Mouse (Mus musculus): ENCODE measurements around the gene Cntnap2. TPM values are rescaled to one million over a fixed set of nuclear protein-coding genes. Genes with fewer than 3 reads are reported as not detected.

The Cntnap2 gene
- total RNA-seq, 2 experiments from 2014 or later: 132 to 139 TPM

DNA sequence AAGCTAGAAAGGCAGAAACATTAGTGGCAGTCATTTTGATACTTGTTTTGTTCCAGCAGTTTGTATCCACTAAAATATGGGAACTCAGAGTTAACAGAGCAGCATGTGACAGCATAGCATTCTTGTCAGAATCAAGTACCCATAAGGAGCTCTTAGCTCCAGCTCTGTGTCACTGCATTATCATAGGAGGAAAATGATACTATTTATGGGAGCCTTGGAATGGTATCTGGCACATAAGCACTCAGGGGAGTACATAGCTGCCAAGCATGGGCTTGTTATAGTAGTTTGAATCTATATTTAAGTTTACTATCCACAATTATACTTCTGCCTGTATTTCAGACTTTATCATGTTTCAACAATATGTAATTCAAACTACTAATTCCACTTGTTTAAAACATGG is 732.5 kb downstream of the Cntnap2 start:
- intact Hi-C loops (cut with DNase I): no loop called here

DNA sequence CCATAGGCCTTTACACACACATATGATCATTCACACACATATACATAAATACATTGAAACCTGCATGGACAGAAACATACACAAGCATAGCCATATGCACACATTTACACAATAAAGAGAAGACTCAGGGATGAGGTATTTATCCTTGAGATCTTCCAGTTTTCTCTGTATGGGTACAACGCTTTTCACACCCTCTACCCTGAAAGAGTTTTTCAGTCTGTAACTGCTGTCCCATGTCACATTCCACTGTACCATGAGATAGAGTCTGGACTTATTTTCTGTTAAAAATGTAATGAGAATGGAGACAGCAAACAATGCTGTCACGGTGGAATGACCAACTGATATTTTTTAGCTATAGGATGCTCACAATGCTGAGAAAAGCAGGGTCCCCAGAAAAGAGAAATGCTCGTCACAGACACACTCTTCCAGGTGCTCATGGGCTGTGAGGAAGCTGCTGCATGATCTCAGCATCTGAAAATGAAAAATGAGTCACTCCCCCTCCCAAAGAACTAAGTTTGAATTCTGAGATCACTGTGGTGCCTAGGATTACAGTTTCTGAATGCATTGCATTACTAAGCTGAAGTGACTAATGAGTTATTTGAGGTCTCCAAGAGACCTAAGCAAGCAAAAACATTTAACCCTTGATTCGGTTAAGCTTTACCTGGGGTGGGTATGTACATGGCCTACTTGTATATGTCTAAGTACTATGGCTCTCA is 782.6 kb downstream of the Cntnap2 start:
- no peak for DNase-seq (ENCODE audit: extremely low spot score in 1 of 2, low spot score in 2 of 2)
- intact Hi-C loops (cut with DNase I): no loop called here

More for the DNA sequence above, 732.5 kb downstream of the Cntnap2 start:
- DNase-seq (ENCODE audit: extremely low spot score in 1 of 2, low spot score in 2 of 2): peak in 1 of 2 experiments; percentile 7

DNA sequence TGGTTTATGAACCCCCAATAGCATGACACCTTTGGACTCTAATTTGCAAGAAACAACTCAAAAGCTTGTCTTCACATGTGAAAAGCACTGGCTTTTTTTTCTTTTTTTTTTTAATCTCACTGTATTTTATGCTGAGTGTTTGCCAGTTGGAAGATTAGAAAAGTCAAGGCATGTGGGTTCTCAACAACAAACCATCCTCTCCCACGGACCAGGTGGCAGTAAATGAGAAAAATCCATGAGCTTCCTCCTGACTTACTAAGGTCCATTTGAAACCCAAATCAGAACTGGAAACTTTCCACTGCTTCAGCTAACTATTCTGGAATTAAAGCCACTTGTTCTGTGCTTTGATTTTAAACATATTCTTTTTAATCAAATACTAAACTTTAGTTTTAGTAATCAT is 784.6 kb downstream of the Cntnap2 start:
- intact Hi-C loops (cut with DNase I): no loop called here
- no peak for DNase-seq (ENCODE audit: extremely low spot score in 1 of 2, low spot score in 2 of 2)

DNA sequence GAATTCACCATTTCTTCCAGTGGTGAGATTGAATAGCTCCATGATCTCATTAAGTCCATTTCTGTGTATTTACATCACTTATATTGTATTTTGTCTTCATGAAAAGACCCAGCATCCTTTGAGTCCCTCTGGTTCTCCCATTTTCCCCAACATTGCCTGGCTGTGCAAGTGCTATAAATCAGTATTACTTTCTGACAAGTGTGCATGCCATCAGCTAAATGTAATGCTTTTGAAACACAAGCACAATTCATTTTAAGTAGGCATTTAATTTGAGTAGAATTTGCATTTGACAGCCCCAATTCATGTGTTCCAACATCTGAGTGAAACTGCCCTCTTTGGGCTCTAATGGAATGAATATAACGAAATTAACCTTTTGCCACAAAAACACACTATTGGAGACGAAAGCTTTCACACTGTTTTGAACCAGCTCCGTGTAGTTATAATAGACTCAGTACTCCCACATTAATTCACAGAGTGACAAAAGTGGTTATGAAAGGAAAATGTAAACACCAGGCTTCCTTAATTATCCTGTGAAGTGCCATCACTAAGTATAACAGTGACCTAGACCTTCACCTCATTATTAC is 812.3 kb downstream of the Cntnap2 start:
- no peak for DNase-seq (ENCODE audit: extremely low spot score in 1 of 2, low spot score in 2 of 2)
- intact Hi-C loops (cut with DNase I): no loop called here

DNA sequence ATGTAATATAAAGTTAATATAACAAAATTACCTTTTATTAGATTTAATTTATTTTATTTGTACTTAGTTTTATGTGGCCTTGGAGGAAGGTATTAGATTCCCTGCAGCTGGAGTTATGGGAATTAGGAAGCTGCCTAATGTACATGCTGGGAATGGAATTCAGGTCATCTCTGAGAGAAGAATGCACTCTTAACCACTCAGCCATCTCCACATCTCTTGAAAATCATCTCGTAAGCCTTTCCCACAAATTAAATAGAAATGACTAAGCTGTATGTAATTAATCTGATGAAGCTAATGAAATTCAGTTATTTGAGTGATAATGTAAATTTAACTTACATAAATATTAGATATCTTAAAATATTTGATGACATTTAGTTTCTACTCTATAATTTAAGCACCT is 826.3 kb downstream of the Cntnap2 start:
- DNase-seq (ENCODE audit: extremely low spot score in 1 of 2, low spot score in 2 of 2): no peak
- intact Hi-C loops (cut with DNase I): no loop called here

DNA sequence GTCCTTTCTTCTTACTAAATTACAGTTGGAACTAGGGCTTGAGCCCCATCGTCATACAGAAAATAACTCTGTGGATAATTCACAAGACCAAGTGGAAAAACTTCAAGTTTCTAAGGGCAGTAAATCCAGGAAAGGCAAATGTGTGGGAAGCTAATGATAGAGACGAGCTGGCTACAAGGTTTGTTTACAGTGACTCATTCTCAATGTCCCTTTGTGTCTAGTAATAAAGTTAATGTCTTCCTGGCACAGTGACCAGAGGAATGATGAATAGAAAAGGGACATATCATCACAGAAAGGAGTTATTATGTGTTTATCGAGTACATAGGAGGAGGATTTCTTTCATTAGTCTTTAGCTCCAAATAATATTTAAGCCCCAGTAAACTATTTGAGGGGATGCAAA is 828.7 kb downstream of the Cntnap2 start:
- no peak for DNase-seq (ENCODE audit: extremely low spot score in 1 of 2, low spot score in 2 of 2)
- intact Hi-C loops (cut with DNase I): no loop called here

DNA sequence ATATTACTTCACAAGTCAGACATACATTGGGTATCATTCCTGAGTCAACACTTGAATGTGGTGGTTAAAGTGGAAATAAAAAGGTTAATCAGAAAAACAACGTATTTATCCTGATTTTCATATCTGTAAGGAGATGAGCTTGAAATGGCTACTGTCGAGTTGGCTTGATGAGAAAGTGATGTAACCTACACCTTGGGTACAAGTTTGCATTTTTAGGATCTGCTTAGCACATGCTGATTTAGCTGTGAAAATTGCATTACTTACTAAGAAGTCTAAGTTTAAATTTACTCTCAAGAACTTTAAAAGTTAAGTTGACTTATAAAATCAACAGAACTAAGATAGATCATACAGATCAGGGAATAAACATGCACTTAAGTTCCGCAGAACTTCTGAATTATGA is 879.1 kb downstream of the Cntnap2 start:
- intact Hi-C loops (cut with DNase I): no loop called here

DNA sequence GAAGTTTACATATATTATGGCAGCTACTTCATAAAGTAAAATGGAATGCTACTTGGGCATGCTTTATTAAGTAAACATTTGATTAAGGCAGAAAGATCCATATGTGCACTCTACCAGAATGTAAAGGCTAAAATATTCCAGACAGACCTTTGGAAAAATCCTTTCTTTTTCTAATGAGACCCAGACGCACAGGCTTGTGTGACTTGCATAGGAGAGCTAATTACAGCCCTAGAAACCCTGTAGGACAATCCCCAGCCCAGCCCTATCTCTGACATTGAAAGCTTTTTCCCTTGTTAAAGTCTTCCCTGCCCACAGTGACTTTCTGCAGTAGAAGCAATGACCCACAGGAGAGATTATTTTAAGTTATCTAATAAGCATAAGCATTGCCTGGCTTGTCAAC is 879.6 kb downstream of the Cntnap2 start:
- intact Hi-C loops (cut with DNase I): no loop called here
- DNase-seq (ENCODE audit: extremely low spot score in 1 of 2, low spot score in 2 of 2): no peak

More for the DNA sequence above, 879.1 kb downstream of the Cntnap2 start:
- DNase-seq (ENCODE audit: extremely low spot score in 1 of 2, low spot score in 2 of 2): no peak

DNA sequence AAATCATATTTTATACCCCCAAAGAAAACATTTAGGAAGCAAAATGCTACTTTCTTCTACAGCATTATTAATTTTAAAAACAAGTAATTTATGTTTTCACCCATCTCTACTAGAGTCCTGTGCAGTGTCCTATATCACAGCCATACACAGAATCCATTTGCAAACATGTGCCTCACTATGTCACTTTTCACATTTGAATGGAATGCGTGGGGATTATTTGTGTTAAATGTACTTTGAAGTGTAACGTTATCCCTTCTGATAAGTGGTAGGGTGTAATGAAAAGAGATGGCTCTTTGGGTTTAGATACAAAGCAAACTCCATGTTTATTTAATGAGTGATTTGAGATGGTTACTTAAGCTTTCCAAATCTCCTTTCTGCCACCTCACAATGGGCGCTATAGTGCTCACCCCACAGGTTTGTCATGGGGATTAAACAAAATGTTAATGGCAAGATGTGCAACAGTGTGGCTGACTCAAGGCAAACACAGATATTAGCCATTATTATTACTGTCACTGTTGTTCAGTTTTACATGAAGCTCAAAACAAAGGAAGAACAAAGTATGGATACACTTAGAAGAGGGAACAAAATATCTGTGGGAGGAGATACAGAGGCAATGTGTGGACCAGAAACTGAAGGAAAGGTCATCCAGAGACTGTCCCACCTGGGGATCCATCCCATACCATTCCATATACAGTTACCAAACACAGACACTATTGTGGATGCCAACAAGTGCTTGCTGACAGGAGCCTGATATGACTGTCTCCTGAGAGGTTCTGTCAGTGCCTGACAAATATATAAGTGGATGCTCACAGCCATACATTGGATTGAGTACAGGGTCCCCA is 886.2 kb downstream of the Cntnap2 start:
- no peak for DNase-seq (ENCODE audit: extremely low spot score in 1 of 2, low spot score in 2 of 2)
- intact Hi-C loops (cut with DNase I): no loop called here

DNA sequence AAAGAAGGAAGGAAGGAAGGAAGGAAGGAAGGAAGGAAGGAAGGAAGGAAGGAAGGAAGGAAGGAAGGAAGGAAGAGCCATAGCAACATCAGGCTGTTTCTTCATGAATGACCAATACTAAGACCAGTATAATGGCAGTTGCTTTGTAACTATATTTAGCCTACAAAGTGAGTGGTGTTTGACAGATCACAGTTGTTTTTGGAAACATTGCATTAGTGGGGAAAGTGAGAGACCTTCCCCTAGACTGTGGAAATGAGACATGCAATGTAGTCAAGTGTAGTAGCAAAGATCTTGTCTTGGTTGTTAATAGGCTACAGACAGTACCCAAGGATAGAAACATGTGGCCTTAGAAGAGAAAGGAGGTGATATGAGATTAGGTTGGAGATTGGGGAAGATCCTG is 895.6 kb downstream of the Cntnap2 start:
- intact Hi-C loops (cut with DNase I): no loop called here
- no peak for DNase-seq (ENCODE audit: extremely low spot score in 1 of 2, low spot score in 2 of 2)

DNA sequence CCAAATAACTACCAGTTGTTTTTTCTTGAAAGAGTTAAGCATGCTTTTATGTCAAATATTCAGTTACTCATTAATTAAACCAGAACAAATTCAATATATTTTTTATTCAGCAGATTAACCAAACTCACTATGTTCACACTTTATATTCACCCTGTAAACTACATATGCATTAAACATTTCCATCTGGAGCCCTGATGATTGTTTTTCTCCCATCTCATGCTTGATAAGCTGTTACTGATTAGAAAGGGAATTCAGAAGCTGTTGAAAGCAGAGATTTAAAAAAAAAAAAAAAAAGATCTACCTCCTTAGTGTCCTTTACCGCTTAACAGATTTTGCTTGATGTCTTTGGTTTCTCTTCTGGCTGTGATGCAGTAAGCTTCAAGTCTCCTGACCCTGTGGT is 905.3 kb downstream of the Cntnap2 start:
- no peak for DNase-seq (ENCODE audit: extremely low spot score in 1 of 2, low spot score in 2 of 2)
- intact Hi-C loops (cut with DNase I): no loop called here

DNA sequence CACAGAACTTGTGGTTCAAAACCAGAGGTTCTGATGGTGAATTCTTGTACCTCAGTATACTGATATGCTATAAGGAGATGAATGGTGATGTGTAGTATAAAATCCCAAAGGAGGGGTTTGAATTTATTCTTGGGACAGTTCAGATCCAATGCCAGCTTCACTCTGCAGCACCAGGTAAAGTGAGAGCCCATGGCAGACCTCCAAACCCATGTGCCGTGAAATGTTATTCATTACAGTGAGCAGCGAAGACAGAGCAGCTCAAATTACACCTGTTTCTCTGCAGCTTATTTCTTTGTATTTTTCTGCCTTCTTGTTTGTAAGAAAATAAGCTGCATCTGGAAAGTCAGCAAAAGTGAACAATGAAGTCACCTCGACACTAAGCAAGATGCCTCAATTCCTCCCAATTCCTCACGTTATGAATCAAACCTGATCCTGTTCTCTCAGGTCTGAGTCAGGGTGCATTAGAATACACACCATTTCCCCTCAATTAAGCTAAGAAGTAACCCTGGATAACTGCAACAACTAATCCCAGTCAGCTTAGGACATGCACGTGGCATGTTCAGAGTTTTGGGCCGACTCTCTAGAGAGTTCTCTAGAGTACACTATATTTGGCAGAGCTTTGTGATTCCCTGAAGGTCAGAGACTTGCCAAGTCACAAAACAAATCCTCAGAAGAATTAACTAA is 915.5 kb downstream of the Cntnap2 start:
- DNase-seq (ENCODE audit: extremely low spot score in 1 of 2, low spot score in 2 of 2): no peak
- intact Hi-C loops (cut with DNase I): no loop called here

DNA sequence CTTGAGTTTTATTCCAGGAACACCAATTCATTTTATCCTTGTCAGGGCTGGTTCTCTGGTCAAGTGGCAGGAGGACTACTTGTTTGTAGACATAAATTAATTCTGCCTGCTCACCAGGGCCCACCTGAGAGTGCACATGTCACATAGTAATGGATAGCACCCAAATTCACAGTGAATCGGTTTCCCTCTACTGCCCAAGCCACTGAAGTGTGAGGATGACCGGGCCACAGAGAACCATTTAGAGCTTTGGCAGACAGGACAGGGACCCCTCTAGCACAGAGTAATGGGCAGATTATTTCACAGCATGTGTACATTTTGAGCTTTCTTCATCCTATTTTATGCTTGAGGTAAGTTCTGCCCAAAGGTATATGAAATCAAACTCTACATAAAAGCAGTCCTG is 920.0 kb downstream of the Cntnap2 start:
- DNase-seq (ENCODE audit: extremely low spot score in 1 of 2, low spot score in 2 of 2): no peak
- intact Hi-C loops (cut with DNase I): no loop called here

DNA sequence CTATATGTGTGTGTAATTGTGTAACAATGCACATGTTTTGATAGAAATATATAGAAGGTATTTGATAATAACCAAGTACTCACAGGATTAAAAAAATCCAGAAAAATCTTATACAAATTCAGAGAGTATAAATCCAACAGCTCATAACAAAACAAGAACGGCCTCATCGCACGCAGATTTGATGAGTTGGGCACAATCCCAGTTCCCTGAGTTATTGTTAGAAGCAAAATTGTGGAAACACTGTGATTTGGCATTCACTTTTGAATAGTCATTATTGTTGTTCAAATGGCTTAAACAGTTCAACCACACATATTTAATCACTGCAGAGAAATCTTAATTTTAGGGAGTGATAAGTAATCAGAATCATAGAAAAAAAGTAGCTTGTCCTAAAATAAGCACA is 928.9 kb downstream of the Cntnap2 start:
- peak in 1 of 2 experiments; percentile 9 for DNase-seq (ENCODE audit: extremely low spot score in 1 of 2, low spot score in 2 of 2)
- intact Hi-C loops (cut with DNase I): no loop called here

DNA sequence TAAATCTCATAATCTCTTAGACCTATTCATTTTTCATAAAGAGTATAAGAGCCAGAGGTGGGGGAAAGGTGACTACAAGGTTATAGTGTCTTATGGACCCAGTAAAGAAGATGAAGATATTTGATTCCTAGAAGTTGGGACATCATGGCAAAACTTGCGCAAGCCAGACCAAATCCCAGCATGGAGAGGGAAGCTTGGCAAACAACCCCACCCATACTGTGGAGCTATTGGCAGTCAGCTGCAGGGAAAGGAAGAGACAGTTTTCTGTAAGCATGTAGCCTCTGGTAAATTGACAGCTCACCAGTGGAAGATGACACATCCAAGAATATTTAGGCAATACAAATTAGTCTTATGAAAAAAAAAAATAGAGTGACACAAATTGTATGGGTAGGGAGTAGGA is 931.9 kb downstream of the Cntnap2 start:
- intact Hi-C loops (cut with DNase I): no loop called here
- no peak for DNase-seq (ENCODE audit: extremely low spot score in 1 of 2, low spot score in 2 of 2)

DNA sequence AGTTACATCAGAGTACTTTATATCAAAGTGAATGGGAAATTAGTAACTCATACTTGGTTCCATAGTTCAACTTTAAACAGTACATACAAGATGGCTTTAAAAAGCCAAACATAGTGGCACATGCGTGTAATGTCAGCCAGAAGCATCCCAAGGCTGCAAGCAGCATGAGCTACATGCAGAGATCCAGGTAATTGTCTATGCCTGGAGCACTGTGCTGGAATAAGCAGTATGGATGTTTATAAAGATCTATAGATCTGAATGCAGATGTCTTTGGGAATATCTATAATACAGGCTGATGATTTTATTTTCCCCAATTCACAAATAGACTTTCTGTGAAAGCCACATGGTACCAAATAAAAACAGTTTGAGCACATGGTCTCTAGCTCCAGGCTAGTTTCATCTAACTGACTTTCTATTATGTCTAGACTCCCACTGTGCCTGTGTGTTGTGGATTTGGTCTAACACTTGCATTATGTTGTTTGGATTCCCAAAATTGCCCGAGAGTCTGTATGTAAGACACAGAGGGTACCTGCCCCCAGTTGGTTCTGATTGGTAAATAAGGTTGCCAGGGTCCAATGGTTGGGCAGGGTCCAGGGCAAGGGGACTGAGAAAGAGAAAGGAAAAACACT is 963.5 kb downstream of the Cntnap2 start:
- no peak for DNase-seq (ENCODE audit: extremely low spot score in 1 of 2, low spot score in 2 of 2)
- intact Hi-C loops (cut with DNase I): no loop called here

DNA sequence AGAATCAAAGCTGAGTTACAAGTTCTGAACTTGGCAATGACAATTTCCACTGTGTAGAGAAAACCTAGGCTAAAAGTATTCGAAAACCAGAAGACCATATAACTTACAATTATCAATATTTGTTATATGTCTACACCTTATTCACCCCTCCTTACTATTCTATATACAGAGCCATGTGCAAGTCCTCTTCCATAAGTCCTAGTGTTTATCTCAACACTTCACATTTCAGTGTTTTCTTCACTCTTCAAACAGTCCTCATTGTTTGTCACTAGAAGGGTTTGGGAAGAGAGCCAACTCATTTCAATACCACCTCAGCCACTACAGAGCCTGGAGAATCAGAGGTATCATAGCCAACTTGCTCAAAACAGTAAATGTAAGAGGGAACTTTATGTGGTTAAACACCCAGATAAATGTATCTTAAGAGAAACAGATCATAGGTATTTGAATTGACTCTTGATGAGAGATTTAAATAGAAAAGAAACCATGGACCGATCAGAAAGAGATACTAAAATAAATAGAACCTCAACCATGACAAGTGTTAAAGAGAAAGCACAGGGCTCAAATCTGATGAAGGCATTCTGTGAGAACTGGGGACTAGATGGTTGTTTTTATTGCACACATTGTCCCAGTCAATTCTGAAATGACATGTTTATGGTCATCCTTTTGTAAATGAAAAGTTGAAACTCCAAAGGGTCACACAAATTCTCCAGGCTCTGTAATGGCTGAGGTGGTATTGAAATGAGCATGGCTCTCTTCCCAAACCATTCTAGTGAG is 972.9 kb downstream of the Cntnap2 start:
- DNase-seq (ENCODE audit: extremely low spot score in 1 of 2, low spot score in 2 of 2): no peak
- intact Hi-C loops (cut with DNase I): loop anchor here (10.0 kb wide), 1 partner anchor 967 kb away; no protein-coding TSS in a partner anchor

DNA sequence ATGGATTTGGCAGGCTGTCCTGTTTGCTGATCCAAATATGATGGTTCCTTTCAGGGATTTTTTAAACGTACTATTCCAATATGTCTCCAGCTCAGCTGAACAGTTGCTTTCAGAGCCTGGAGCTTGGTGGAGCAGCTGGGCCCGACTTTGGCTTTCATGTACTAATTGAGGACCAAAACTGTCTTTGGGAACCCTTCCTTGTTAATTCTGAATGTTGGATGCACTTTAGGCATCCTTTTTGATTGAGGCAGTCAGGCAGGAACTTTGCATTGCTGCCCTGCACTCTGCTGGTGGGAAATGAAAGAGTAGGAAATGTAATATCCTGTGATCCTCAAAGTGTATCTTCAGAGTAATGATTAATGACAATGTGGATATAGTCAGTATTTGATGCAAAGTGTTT is 974.0 kb downstream of the Cntnap2 start:
- DNase-seq (ENCODE audit: extremely low spot score in 1 of 2, low spot score in 2 of 2): peak in 1 of 2 experiments; percentile 9
- intact Hi-C loops (cut with DNase I): loop anchor here (10.0 kb wide), 1 partner anchor 968 kb away; no protein-coding TSS in a partner anchor

All from left cerebral cortex, postnatal 10 days (tissue).